Mouse (Mus musculus) liver, embryonic 11.5 days (tissue): ENCODE results near the gene Pcif1. TPM values are rescaled to one million over a fixed set of nuclear protein-coding genes. Genes with fewer than 3 reads are reported as not detected.

Source experiments
- ATAC-seq: fragments of 200-750 bp; cut with Nextera tagmentation; replicated peaks from 2 replicates; pipeline ENCODE4 v1.8.0; 2017; ENCODE audit warnings: moderate number of reproducible peaks, mild to moderate bottlenecking, moderate TSS enrichment, moderate library complexity; ENCODE audit not compliant: low FRiP score
- DNase-seq: peaks from one replicate; pipeline ENCODE4 v3.0.0-alpha.2; 2017; ENCODE audit warnings: low spot score
- H3K27ac ChIP-seq: fragments of 300-500 bp; sonication (generic); 2 replicates; pipeline ENCODE4 v1.5.1; 2014; ENCODE audit warnings: mild to moderate bottlenecking, low read depth, low read length, control low read depth
- H3K27me3 ChIP-seq: fragments of 300-500 bp; sonication (generic); replicated peaks from 2 replicates; pipeline ENCODE4 v1.6.1; 2014; ENCODE audit warnings: low read length, mixed read lengths; ENCODE audit not compliant: control insufficient read depth, insufficient read depth
- H3K36me3 ChIP-seq: fragments of 300-500 bp; sonication (generic); 2 replicates; pipeline ENCODE4 v1.6.1; 2014; ENCODE audit warnings: mild to moderate bottlenecking, low read length, moderate library complexity, mixed read lengths; ENCODE audit not compliant: control insufficient read depth, insufficient read depth
- H3K4me1 ChIP-seq: fragments of 300-500 bp; sonication (generic); replicated peaks from 2 replicates; pipeline ENCODE4 v1.6.1; 2014; ENCODE audit warnings: low read length, mixed read lengths; ENCODE audit not compliant: control insufficient read depth, insufficient read depth
- H3K4me2 ChIP-seq: fragments of 300-500 bp; sonication (generic); 2 replicates; pipeline ENCODE4 v1.6.1; 2014; ENCODE audit warnings: mild to moderate bottlenecking, control low read depth, moderate library complexity
- H3K4me3 ChIP-seq: fragments of 300-500 bp; sonication (generic); 2 replicates; pipeline ENCODE4 v1.5.1; 2014; ENCODE audit warnings: low read depth, low read length, control low read depth
- H3K9ac ChIP-seq: fragments of 300-500 bp; sonication (generic); 2 replicates; pipeline ENCODE4 v1.6.1; 2014; ENCODE audit warnings: low read depth, low read length, control low read depth
- H3K9me3 ChIP-seq: fragments of 300-500 bp; sonication (generic); 2 replicates; pipeline ENCODE4 v1.6.1; 2016; ENCODE audit warnings: low read length, inconsistent platforms, mixed read lengths; ENCODE audit not compliant: control insufficient read depth
- WGBS: fragments of 180-500 bp; shearing (Covaris S2); extraction: QIAGEN DNeasy Blood & Tissue Kit; methylation state at CpG from one replicate; pipeline ENCODE4 v1.1.7; 2014; 5-methylcytosine and 5-hydroxymethylcytosine counted together
- polyA plus RNA-seq: library from polyadenylated mRNA; unstranded; fragments of >200 nt; fragmentation: Nextera tagmentation; extraction: Ambion mirVana; gene quantifications from 2 replicates; pipeline ENCODE4 v1.2.1, GENCODE M21; 2014

Gene Pcif1
- polyA plus RNA-seq, 1 experiment from 2014 or later, result 67.5 TPM

- no peak overlapping the region for H3K27ac ChIP-seq
- H3K4me1 ChIP-seq, result no peaks in the 10 kb centered on the region; the same call in 1 of the 2 replicates
- DNase-seq, result no peak
- H3K9me3 ChIP-seq, result no peaks in the 10 kb centered on the region
- H3K27me3 ChIP-seq, result no peaks in the 10 kb centered on the region
- no peak overlapping the region for H3K4me2 ChIP-seq
- H3K4me3 ChIP-seq, result no peak overlapping the region
- no peak for ATAC-seq
- 82% methylated on average over 12 of the region's 12 CpGs for WGBS
- H3K36me3 ChIP-seq, result peaks cover 72% of the 10 kb centered on the region
- no peak overlapping the region for H3K9ac ChIP-seq
These were observed 9.9 kb downstream of the Pcif1 start for GRCm38 (mm10) chr2:164888996-164889395.

GRCm38 (mm10) chr2:164889960-164890359 is 10.9 kb downstream of the Pcif1 start:
- ATAC-seq (no peak), DNase-seq (no peak)
- H3K36me3 ChIP-seq, result peaks cover 78% of the 10 kb centered on the region
- H3K4me3 ChIP-seq, result no peak overlapping the region
- H3K9me3 ChIP-seq, result no peaks in the 10 kb centered on the region
- H3K9ac ChIP-seq, result no peak overlapping the region
- no peak overlapping the region for H3K4me2 ChIP-seq
- no peaks in the 10 kb centered on the region for H3K27me3 ChIP-seq
- no peaks in the 10 kb centered on the region; the same call in 1 of the 2 replicates for H3K4me1 ChIP-seq
- H3K27ac ChIP-seq, result no peak overlapping the region
- 89% methylated on average over 2 of the region's 2 CpGs for WGBS

- no peak overlapping the region for H3K9ac ChIP-seq
- no peaks in the 10 kb centered on the region; the same call in 1 of the 2 replicates for H3K4me1 ChIP-seq
- H3K27ac ChIP-seq, result no peak overlapping the region
- no peak overlapping the region for H3K4me3 ChIP-seq
- DNase-seq (no peak), ATAC-seq (no peak)
- no peak overlapping the region for H3K4me2 ChIP-seq
- WGBS, result 91% methylated on average over 24 of the region's 24 CpGs
- peaks cover 78% of the 10 kb centered on the region for H3K36me3 ChIP-seq
- no peaks in the 10 kb centered on the region for H3K27me3 ChIP-seq
- no peaks in the 10 kb centered on the region for H3K9me3 ChIP-seq
These were observed 11.4 kb downstream of the Pcif1 start for GRCm38 (mm10) chr2:164890411-164891049.

GRCm38 (mm10) chr2:164891056-164891834 is 12.1 kb downstream of the Pcif1 start:
- no peak overlapping the region for H3K9ac ChIP-seq
- ATAC-seq (no peak), DNase-seq (no peak)
- peaks cover 80% of the 10 kb centered on the region for H3K36me3 ChIP-seq
- H3K4me1 ChIP-seq, result no peaks in the 10 kb centered on the region; the same call in 1 of the 2 replicates
- H3K27me3 ChIP-seq, result no peaks in the 10 kb centered on the region
- no peak overlapping the region for H3K4me2 ChIP-seq
- H3K9me3 ChIP-seq, result no peaks in the 10 kb centered on the region
- no peak overlapping the region for H3K27ac ChIP-seq
- WGBS, result 85% methylated on average over 13 of the region's 13 CpGs
- no peak overlapping the region for H3K4me3 ChIP-seq

- Histone ChIP-seq H3K27ac (no peak overlapping the region), H3K4me2 (no peak overlapping the region), H3K4me1 (no peaks in the 10 kb centered on the region; the same call in 1 of the 2 replicates), H3K36me3 (peaks cover 86% of the 10 kb centered on the region), H3K9ac (no peak overlapping the region), H3K9me3 (no peaks in the 10 kb centered on the region), H3K27me3 (no peaks in the 10 kb centered on the region), H3K4me3 (no peak overlapping the region)
- 0 out of 2 replicates have a peak, but pooled peaks have one; percentile 6 for ATAC-seq
- DNase-seq, result no peak
- WGBS, result 92% methylated on average over 15 of the region's 15 CpGs
These were observed 13.0 kb downstream of the Pcif1 start for GRCm38 (mm10) chr2:164891908-164892695.

- DNase-seq, result no peak
- no peaks in the 10 kb centered on the region; the same call in 1 of the 2 replicates for H3K4me1 ChIP-seq
- no peak overlapping the region for H3K4me3 ChIP-seq
- no peak overlapping the region for H3K4me2 ChIP-seq
- H3K9me3 ChIP-seq, result no peaks in the 10 kb centered on the region
- no peaks in the 10 kb centered on the region for H3K27me3 ChIP-seq
- no peak overlapping the region for H3K27ac ChIP-seq
- no peak for ATAC-seq
- 91% methylated on average over 6 of the region's 6 CpGs for WGBS
- peaks cover 88% of the 10 kb centered on the region for H3K36me3 ChIP-seq
- no peak overlapping the region for H3K9ac ChIP-seq
These were observed 13.7 kb downstream of the Pcif1 start for GRCm38 (mm10) chr2:164892696-164893216.

GRCm38 (mm10) chr2:164894048-164894447 is 14.9 kb downstream of the Pcif1 start:
- H3K9me3 ChIP-seq, result no peaks in the 10 kb centered on the region
- no peak overlapping the region for H3K4me2 ChIP-seq
- H3K9ac ChIP-seq, result no peak overlapping the region
- H3K27ac ChIP-seq, result no peak overlapping the region
- H3K4me3 ChIP-seq, result no peak overlapping the region
- no peaks in the 10 kb centered on the region for H3K27me3 ChIP-seq
- 68% methylated on average over 5 of the region's 5 CpGs for WGBS
- no peak for ATAC-seq
- H3K36me3 ChIP-seq, result peaks cover 91% of the 10 kb centered on the region
- no peak for DNase-seq
- H3K4me1 ChIP-seq, result no peaks in the 10 kb centered on the region; the same call in 1 of the 2 replicates

GRCm38 (mm10) chr2:164894644-164895043 is 15.5 kb downstream of the Pcif1 start:
- peaks cover 91% of the 10 kb centered on the region for H3K36me3 ChIP-seq
- DNase-seq (no peak), ATAC-seq (no peak)
- H3K27me3 ChIP-seq, result no peaks in the 10 kb centered on the region
- H3K9me3 ChIP-seq, result no peaks in the 10 kb centered on the region
- no peak overlapping the region for H3K27ac ChIP-seq
- 90% methylated on average over 1 of the region's 1 CpGs for WGBS
- H3K4me3 ChIP-seq, result no peak overlapping the region
- H3K4me2 ChIP-seq, result no peak overlapping the region
- no peaks in the 10 kb centered on the region; the same call in 1 of the 2 replicates for H3K4me1 ChIP-seq
- no peak overlapping the region for H3K9ac ChIP-seq
